Comparison of ENCODE assay signal across 8 mouse cellular contexts in the genomic region with DNA sequence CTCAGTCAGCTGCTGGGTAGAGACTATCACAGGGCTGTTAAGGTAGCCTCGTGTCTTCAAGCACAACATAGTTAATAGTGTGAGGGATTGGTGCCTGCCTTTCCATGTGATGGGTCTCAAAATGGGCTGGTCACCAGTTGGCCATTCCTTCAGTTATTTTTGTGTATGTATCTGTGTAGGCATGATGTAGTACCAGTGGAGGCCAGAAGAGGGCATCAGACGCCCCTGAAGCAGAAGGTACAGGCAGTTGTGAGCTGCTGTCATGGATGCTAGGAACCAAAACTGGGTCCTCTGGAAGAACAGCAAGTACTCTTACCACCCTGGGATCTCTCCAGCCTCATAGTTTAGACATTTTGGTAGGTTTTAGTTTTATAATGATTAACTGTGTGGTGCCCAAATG.
DNase-seq lines count a peak whose midpoint lies in the region; ATAC-seq and TF ChIP-seq lines count a peak whose summit lies in the region.
"Had no signal": no experiment of that assay in that cellular context is flagged by ENCODE, and none has a peak within 500 bp of the region (broad histone marks: within the 10 kb centered on the region; RNA-seq: fewer than 3 reads in every experiment).

No protein-coding gene starts in this region.

- no peak overlapping the region for H3K4me3 ChIP-seq in liver, adult 2 months (ENCODE audit: insufficient read depth, low read depth, low read length)
- no peak overlapping the region for H3K4me3 ChIP-seq in liver, embryonic 11.5 days (ENCODE audit: low read depth, low read length)
- no peak overlapping the region for H3K4me3 ChIP-seq in ES-E14 (ENCODE audit: insufficient read depth in 1 of 2, low read depth in 1 of 2, low read length in 2 of 2, poor library complexity in 1 of 2, severe bottlenecking in 1 of 2)
- H3K4me3 ChIP-seq in midbrain, embryonic 14.5 days (replicated peaks; ENCODE audit: low read depth, low read length): no peak overlapping the region
- H3K4me3 ChIP-seq: limb, embryonic 10.5 days had no signal

- DNase-seq in liver, adult 2 months (ENCODE audit: extremely low read depth, low read depth, low spot score): no peak
- DNase-seq in liver, embryonic 11.5 days (ENCODE audit: low spot score): no peak
- peak; percentile 26 for DNase-seq in ES-E14 (ENCODE audit: low read depth, low spot score)
- peak; percentile 5 for DNase-seq in c-Kit-positive CD71-positive TER-119-positive erythroid progenitor cells, embryonic 14.5 days (ENCODE audit: low spot score)
- peak; percentile 14 for DNase-seq in testis, postnatal 14 days (ENCODE audit: low spot score)
- DNase-seq in adrenal gland, postnatal 10 days: no peak
- no peak for DNase-seq in midbrain, embryonic 14.5 days

- no peaks in the 10 kb centered on the region for H3K36me3 ChIP-seq in liver, adult 2 months (ENCODE audit: control insufficient read depth, insufficient read depth, low read length)
- no peaks in the 10 kb centered on the region for H3K36me3 ChIP-seq in liver, embryonic 11.5 days (ENCODE audit: control insufficient read depth, insufficient read depth, low read length)
- H3K36me3 ChIP-seq in ES-E14 (ENCODE audit: control insufficient read depth, insufficient read depth, low read length, poor library complexity, severe bottlenecking): no peaks in the 10 kb centered on the region
- no peaks in the 10 kb centered on the region for H3K36me3 ChIP-seq in midbrain, embryonic 14.5 days (ENCODE audit: control insufficient read depth, insufficient read depth, low read length)
- H3K36me3 ChIP-seq: limb, embryonic 10.5 days had no signal

- ATAC-seq in liver, embryonic 11.5 days (replicated peaks; ENCODE audit: low FRiP score): no peak
- ATAC-seq in midbrain, embryonic 14.5 days (ENCODE audit: low FRiP score, low TSS enrichment): no peak

- H3K27me3 ChIP-seq in liver, adult 2 months (ENCODE audit: control insufficient read depth, insufficient read depth, low read length): no peaks in the 10 kb centered on the region
- H3K27me3 ChIP-seq in liver, embryonic 11.5 days (replicated peaks; ENCODE audit: control insufficient read depth, insufficient read depth, low read length): no peaks in the 10 kb centered on the region
- peaks cover 4% of the 10 kb centered on the region; the same call in 1 of the 2 replicates for H3K27me3 ChIP-seq in midbrain, embryonic 14.5 days (ENCODE audit: control insufficient read depth, insufficient read depth, low read length)

- TF ChIP-seq POLR2A in liver, adult 2 months (IDR thresholded peaks at IDR 0.05; ENCODE audit: extremely low read depth, insufficient read depth, low read length): no peak

- H3K9me3 ChIP-seq in liver, embryonic 11.5 days (ENCODE audit: control insufficient read depth, low read length): no peaks in the 10 kb centered on the region
- no peaks in the 10 kb centered on the region for H3K9me3 ChIP-seq in ES-E14 (ENCODE audit: control insufficient read depth, insufficient read depth, low read depth, low read length)
- H3K9me3 ChIP-seq in midbrain, embryonic 14.5 days (ENCODE audit: control insufficient read depth, low read length): no peaks in the 10 kb centered on the region
- H3K9me3 ChIP-seq: limb, embryonic 10.5 days had no signal

- H3K79me2 ChIP-seq in liver, adult 2 months (ENCODE audit: control insufficient read depth, insufficient read depth, low read length): no peaks in the 10 kb centered on the region

- no peak overlapping the region for H3K9ac ChIP-seq in liver, adult 2 months (ENCODE audit: low read depth, low read length)
- no peak overlapping the region for H3K9ac ChIP-seq in liver, embryonic 11.5 days (ENCODE audit: low read depth, low read length)
- H3K9ac ChIP-seq in ES-E14 (ENCODE audit: insufficient read depth, low read depth, low read length, poor library complexity, severe bottlenecking): no peak overlapping the region
- no peak overlapping the region for H3K9ac ChIP-seq in midbrain, embryonic 14.5 days (replicated peaks; ENCODE audit: low read length)

- no peak overlapping the region for H3K4me2 ChIP-seq in liver, embryonic 11.5 days
- no peak overlapping the region for H3K4me2 ChIP-seq in midbrain, embryonic 14.5 days (ENCODE audit: low read length)

- peak; percentile 50; the same call in 1 of the 2 replicates for TF ChIP-seq CTCF in liver, adult 2 months (IDR thresholded peaks at IDR 0.05; ENCODE audit: low read depth, low read length)

- no peaks in the 10 kb centered on the region for H3K4me1 ChIP-seq in liver, adult 2 months (ENCODE audit: control insufficient read depth, insufficient read depth, low read length)
- H3K4me1 ChIP-seq in liver, embryonic 11.5 days (replicated peaks; ENCODE audit: control insufficient read depth, insufficient read depth, low read length): no peaks in the 10 kb centered on the region
- no peaks in the 10 kb centered on the region for H3K4me1 ChIP-seq in ES-E14 (ENCODE audit: control insufficient read depth in 2 of 2, insufficient read depth in 2 of 2, low read length in 2 of 2, poor library complexity in 1 of 2)
- no peaks in the 10 kb centered on the region for H3K4me1 ChIP-seq in midbrain, embryonic 14.5 days (ENCODE audit: control insufficient read depth, insufficient read depth, low read length)

- in situ Hi-C loops in ES-E14 (cut with MboI; ENCODE audit: low sequenced_read_pairs in 2 of 2, unreplicated experiment in 2 of 2): loop anchor here (25.0 kb wide), 1 partner anchor 499 kb away; no protein-coding TSS in a partner anchor

- WGBS in liver, adult 2 months: 54% methylated on average over 2 of the region's 2 CpGs
- 58% methylated on average over 2 of the region's 2 CpGs for WGBS in liver, embryonic 11.5 days
- 48% methylated on average over 2 of the region's 2 CpGs for WGBS in midbrain, embryonic 14.5 days

- H3K27ac ChIP-seq in liver, adult 2 months (replicated peaks; ENCODE audit: insufficient read depth, low read depth, low read length): no peak overlapping the region
- no peak overlapping the region for H3K27ac ChIP-seq in liver, embryonic 11.5 days (ENCODE audit: low read depth, low read length)
- H3K27ac ChIP-seq in ES-E14 (ENCODE audit: insufficient read depth, low read depth, low read length, poor library complexity, severe bottlenecking): no peak overlapping the region
- H3K27ac ChIP-seq in midbrain, embryonic 14.5 days (replicated peaks; ENCODE audit: low read depth, low read length): no peak overlapping the region
- H3K27ac ChIP-seq: limb, embryonic 10.5 days had no signal

TF ChIP-seq in ES-E14, 5 proteins besides CTCF, POLR2A, EP300 and RAD21:
- TF ChIP-seq CHD2 (IDR thresholded peaks at IDR 0.05; ENCODE audit: low read depth, low read length) (no peak), ZC3H11A (IDR thresholded peaks at IDR 0.05; ENCODE audit: borderline replicate concordance, low read depth, low read length) (peak; percentile 43; the same call in 1 of the 2 replicates), ZNF384 (IDR thresholded peaks at IDR 0.05; ENCODE audit: low read depth, low read length) (no peak)

Comparison
In these comparisons a context has a peak if more than half of its experiments do, and no peak if none do; other contexts are left out.
1. DNase-seq: peak in ES-E14 (single experiment), c-Kit-positive CD71-positive TER-119-positive erythroid progenitor cells, embryonic 14.5 days (single experiment) and testis, postnatal 14 days (single experiment); none in liver, adult 2 months (single experiment), liver, embryonic 11.5 days (single experiment), adrenal gland, postnatal 10 days (single experiment) and midbrain, embryonic 14.5 days (single experiment).